Mouse (Mus musculus) embryonic facial prominence, embryonic 15.5 days (tissue): ENCODE data around the gene Hoxc13. TPM values are rescaled to one million over a fixed set of nuclear protein-coding genes. Genes with fewer than 3 reads are reported as not detected.
A peak's percentile ranks its signal among the peaks of the same experiment; 100 is the strongest.

Experiments used
- ATAC-seq: fragments of 200-750 bp; cut with Nextera tagmentation; 2 replicates; pipeline ENCODE4 v1.8.0; 2017; ENCODE audit warnings: low read depth, moderate TSS enrichment; ENCODE audit not compliant: insufficient number of reproducible peaks, low FRiP score, low TSS enrichment
- H3K27ac ChIP-seq: fragments of 300-500 bp; sonication (generic); replicated peaks from 2 replicates; pipeline ENCODE4 v1.5.1; 2015; ENCODE audit warnings: mild to moderate bottlenecking, inconsistent platforms
- H3K27me3 ChIP-seq: fragments of 300-500 bp; sonication (generic); 2 replicates; pipeline ENCODE4 v1.6.1; 2015; ENCODE audit warnings: inconsistent platforms
- H3K36me3 ChIP-seq: fragments of 300-500 bp; sonication (generic); 2 replicates; pipeline ENCODE4 v1.6.1; 2015; ENCODE audit warnings: mild to moderate bottlenecking, inconsistent platforms
- H3K4me1 ChIP-seq: fragments of 300-500 bp; sonication (generic); 2 replicates; pipeline ENCODE4 v1.6.1; 2015; ENCODE audit warnings: inconsistent platforms
- H3K4me2 ChIP-seq: fragments of 300-500 bp; sonication (generic); replicated peaks from 2 replicates; pipeline ENCODE4 v1.6.1; 2015; ENCODE audit warnings: mild to moderate bottlenecking, inconsistent platforms
- H3K4me3 ChIP-seq: fragments of 300-500 bp; sonication (generic); replicated peaks from 2 replicates; pipeline ENCODE4 v1.5.1; 2015; ENCODE audit warnings: mild to moderate bottlenecking, inconsistent platforms
- H3K9ac ChIP-seq: fragments of 300-500 bp; sonication (generic); 2 replicates; pipeline ENCODE4 v1.6.1; 2015; ENCODE audit warnings: inconsistent platforms
- H3K9me3 ChIP-seq: fragments of 300-500 bp; sonication (generic); replicated peaks from 2 replicates; pipeline ENCODE4 v1.6.1; 2016; ENCODE audit warnings: inconsistent platforms
- WGBS: fragments of 180-500 bp; shearing (Covaris S2); methylation state at CpG from one replicate; pipeline ENCODE4 v1.1.7; 2015; 5-methylcytosine and 5-hydroxymethylcytosine counted together
- microRNA-seq: library from miRNA; unstranded; fragments of <30 nt; microRNA quantifications from one replicate; pipeline ENCODE4, GENCODE M21; 2016; ENCODE audit warnings: borderline number of aligned reads
- polyA plus RNA-seq: library from polyadenylated mRNA; unstranded; fragments of >200 nt; fragmentation: Nextera tagmentation; extraction: Ambion mirVana; gene quantifications from 2 replicates; pipeline ENCODE4 v1.2.1, GENCODE M21; 2015

Gene Hoxc13
- polyA plus RNA-seq, 1 experiment from 2014 or later: 4.0 TPM

- no peaks in the 10 kb centered on the region for H3K36me3 ChIP-seq
- peak overlapping the region; percentile 12 for H3K4me2 ChIP-seq
- peaks cover 100% of the 10 kb centered on the region for H3K27me3 ChIP-seq
- 1% methylated on average over 37 of the region's 37 CpGs for WGBS
- ATAC-seq: no peak
- H3K4me3 ChIP-seq: peak overlapping the region; percentile 19
- H3K9ac ChIP-seq: no peak overlapping the region
- peaks cover 16% of the 10 kb centered on the region for H3K4me1 ChIP-seq
- no peak overlapping the region for H3K27ac ChIP-seq
- H3K9me3 ChIP-seq: no peaks in the 10 kb centered on the region
Measured at GRCm38 (mm10) chr15:102976631-102977422, 55.9 kb downstream of the Hoxc13 start.

- Histone ChIP-seq H3K9ac (no peak overlapping the region), H3K4me3 (peak overlapping the region; percentile 19), H3K27ac (no peak overlapping the region), H3K4me2 (peak overlapping the region; percentile 12), H3K36me3 (no peaks in the 10 kb centered on the region), H3K27me3 (peaks cover 100% of the 10 kb centered on the region), H3K4me1 (peaks cover 20% of the 10 kb centered on the region), H3K9me3 (no peaks in the 10 kb centered on the region)
- WGBS: 4% methylated on average over 16 of the region's 16 CpGs
- no peak for ATAC-seq
Measured at GRCm38 (mm10) chr15:102977423-102977974, 56.6 kb downstream of the Hoxc13 start.

Small RNA genes lying within 50 kb of the gene (microRNA-seq; reads per million reads assigned to microRNA genes)
- gene Mir196a-2: 9.7 reads per million, percentile 28 among the genes with 10 or more reads in this experiment

Other genes starting within 250 kb of the Hoxc13 start
- 59.0 and 65.5 TPM in 2 replicates for gene Atp5g2, start 248.8 kb upstream of the Hoxc13 start, polyA plus RNA-seq
- gene Calcoco1, start 198.9 kb upstream of the Hoxc13 start, polyA plus RNA-seq: 67.2 and 69.0 TPM in 2 replicates
- 0.21 TPM in 1 of 2 replicates, not detected in the other for gene Hoxc12, start 15.7 kb downstream of the Hoxc13 start, polyA plus RNA-seq
- not detected in 2 replicates for gene Hoxc11, start 33.3 kb downstream of the Hoxc13 start, polyA plus RNA-seq
- not detected in 2 replicates for gene Hoxc10, start 45.7 kb downstream of the Hoxc13 start, polyA plus RNA-seq
- 2.0 and 2.1 TPM in 2 replicates for gene Hoxc5, start 46.3 kb downstream of the Hoxc13 start, polyA plus RNA-seq
- gene Hoxc9, start 55.3 kb downstream of the Hoxc13 start, polyA plus RNA-seq: not detected in 2 replicates
- not detected in 2 replicates for gene Hoxc8, start 69.5 kb downstream of the Hoxc13 start, polyA plus RNA-seq
- gene Hoxc6, start 77.2 kb downstream of the Hoxc13 start, polyA plus RNA-seq: 0.11 and 0.35 TPM in 2 replicates
- gene Hoxc4, start 97.8 kb downstream of the Hoxc13 start, polyA plus RNA-seq: 1.1 TPM in 2 replicates
- gene Smug1, start 246.0 kb downstream of the Hoxc13 start, polyA plus RNA-seq: 17.9 and 18.0 TPM in 2 replicates